Mouse (Mus musculus) MEL (cell line): ENCODE results near the gene Smurf2. TPM values are rescaled to one million over a fixed set of nuclear protein-coding genes. Genes with fewer than 3 reads are reported as not detected.

Experiments
- DNase-seq: peaks from one replicate; pipeline ENCODE4 v3.0.0; 2011; ENCODE audit warnings: low read depth, low spot score
- H3K27ac ChIP-seq: 2 replicates; pipeline ENCODE4 v1.5.1; 2012; ENCODE audit warnings: low read depth, mild to moderate bottlenecking, control low read depth, low read length, moderate library complexity; ENCODE audit not compliant: control insufficient read depth
- H3K27me3 ChIP-seq, 2 experiments: fragments of 150-350 bp in 1 of 2; sonication (generic) in 1 of 2; 2 replicates each; pipeline ENCODE4 v1.6.1; 2012; ENCODE audit warnings: low read length in 2 of 2, mild to moderate bottlenecking in 2 of 2, improper control_type of control experiment in 1 of 2, moderate library complexity in 1 of 2; ENCODE audit not compliant: insufficient read depth in 2 of 2, control insufficient read depth in 1 of 2
- H3K36me3 ChIP-seq, 2 experiments: 2 replicates each; pipeline ENCODE4 v1.6.1; 2012 to 2014; ENCODE audit warnings: low read length in 2 of 2, improper control_type of control experiment in 1 of 2, inconsistent platforms in 1 of 2, mild to moderate bottlenecking in 1 of 2; ENCODE audit not compliant: insufficient read depth in 2 of 2, control insufficient read depth in 1 of 2
- H3K4me1 ChIP-seq, 2 experiments: fragments of 150-350 bp in 1 of 2; sonication (generic) in 1 of 2; 2 replicates each; pipeline ENCODE4 v1.6.1; 2012; ENCODE audit warnings: low read length in 2 of 2, improper control_type of control experiment in 1 of 2, mild to moderate bottlenecking in 1 of 2; ENCODE audit not compliant: insufficient read depth in 2 of 2, control insufficient read depth in 1 of 2
- H3K4me3 ChIP-seq, 2 experiments: fragments of 150-350 bp in 1 of 2; sonication (generic) in 1 of 2; 2 replicates each; pipeline ENCODE4 v1.5.1; 2012; ENCODE audit warnings: low read depth in 2 of 2, low read length in 2 of 2, mild to moderate bottlenecking in 2 of 2, moderate library complexity in 2 of 2, control low read depth in 1 of 2, improper control_type of control experiment in 1 of 2; ENCODE audit not compliant: control insufficient read depth in 1 of 2, insufficient read depth in 1 of 2
- H3K79me2 ChIP-seq: 2 replicates; pipeline ENCODE4 v1.6.1; 2012; ENCODE audit warnings: mild to moderate bottlenecking, low read length, moderate library complexity; ENCODE audit not compliant: control insufficient read depth, poor library complexity, insufficient read depth
- H3K9ac ChIP-seq: 2 replicates; pipeline ENCODE4 v1.6.1; 2012; ENCODE audit warnings: low read depth, mild to moderate bottlenecking, control low read depth, low read length, moderate library complexity; ENCODE audit not compliant: control insufficient read depth, poor library complexity, severe bottlenecking
- H3K9me3 ChIP-seq: fragments of 150-350 bp; sonication (generic); replicated peaks from 2 replicates; pipeline ENCODE4 v1.6.1; 2012; ENCODE audit warnings: mild to moderate bottlenecking, low read length, improper control_type of control experiment, moderate library complexity; ENCODE audit not compliant: insufficient read depth
- BHLHE40 ChIP-seq: IDR thresholded peaks from 2 replicates; pipeline ENCODE4 v1.6.1; 2012; ENCODE audit warnings: low read depth, mild to moderate bottlenecking, inconsistent platforms, low read length, improper control_type of control experiment, borderline replicate concordance
- CHD1 ChIP-seq: IDR thresholded peaks from 2 replicates; pipeline ENCODE4 v1.6.1; 2012; ENCODE audit warnings: low read depth, mild to moderate bottlenecking, inconsistent platforms, low read length, improper control_type of control experiment
- CHD2 ChIP-seq: IDR thresholded peaks from 2 replicates; pipeline ENCODE4 v1.6.1; 2011; ENCODE audit warnings: low read length, improper control_type of control experiment
- E2F4 ChIP-seq: IDR thresholded peaks from 2 replicates; pipeline ENCODE4 v1.6.1; 2011; ENCODE audit warnings: low read depth, low read length, improper control_type of control experiment, borderline replicate concordance
- ETS1 ChIP-seq: IDR thresholded peaks from 2 replicates; pipeline ENCODE4 v1.6.1; 2012; ENCODE audit warnings: low read depth, mild to moderate bottlenecking, inconsistent platforms, low read length, improper control_type of control experiment, moderate library complexity
- GABPA ChIP-seq: IDR thresholded peaks from 2 replicates; pipeline ENCODE4 v1.6.1; 2012; ENCODE audit warnings: low read depth, mild to moderate bottlenecking, inconsistent platforms, low read length, improper control_type of control experiment, moderate library complexity
- JUND ChIP-seq: IDR thresholded peaks from 2 replicates; pipeline ENCODE4 v1.6.1; 2011; ENCODE audit warnings: low read depth, mild to moderate bottlenecking, improper control_type of control experiment, low read length
- MAX ChIP-seq: IDR thresholded peaks from 2 replicates; pipeline ENCODE4 v1.6.1; 2011; ENCODE audit warnings: low read length, improper control_type of control experiment
- MEF2A ChIP-seq: IDR thresholded peaks from 2 replicates; pipeline ENCODE4 v1.6.1; 2014; ENCODE audit warnings: low read depth, mild to moderate bottlenecking, inconsistent platforms, low read length, improper control_type of control experiment; ENCODE audit not compliant: poor library complexity, insufficient replicate concordance, severe bottlenecking; ENCODE audit errors: extremely low read depth
- MYB ChIP-seq: IDR thresholded peaks from 2 replicates; pipeline ENCODE4 v1.6.1; 2011; ENCODE audit warnings: mild to moderate bottlenecking, low read depth, low read length, improper control_type of control experiment
- MYC ChIP-seq: IDR thresholded peaks from 2 replicates; pipeline ENCODE4 v1.6.1; 2011; ENCODE audit warnings: low read depth, mild to moderate bottlenecking, low read length, improper control_type of control experiment, moderate library complexity
- NELFE ChIP-seq: IDR thresholded peaks from 2 replicates; pipeline ENCODE4 v1.6.1; 2011; ENCODE audit warnings: low read depth, low read length, improper control_type of control experiment
- NRF1 ChIP-seq: IDR thresholded peaks from 2 replicates; pipeline ENCODE4 v1.6.1; 2014; ENCODE audit warnings: low read depth, mild to moderate bottlenecking, inconsistent platforms, low read length, improper control_type of control experiment, moderate library complexity; ENCODE audit not compliant: poor library complexity, insufficient read depth, severe bottlenecking
- POLR2A ChIP-seq, 2 experiments: IDR thresholded peaks; 2 replicates each; pipeline ENCODE4 v1.6.1; 2011 to 2012; ENCODE audit warnings: low read length in 2 of 2, mild to moderate bottlenecking in 2 of 2, control low read depth in 1 of 2, improper control_type of control experiment in 1 of 2, low read depth in 1 of 2, moderate library complexity in 1 of 2; ENCODE audit not compliant: control insufficient read depth in 1 of 2, insufficient read depth in 1 of 2, poor library complexity in 1 of 2
- POLR2AphosphoS2 ChIP-seq: IDR thresholded peaks from 2 replicates; pipeline ENCODE4 v1.6.1; 2011; ENCODE audit warnings: low read length, improper control_type of control experiment
- RAD21 ChIP-seq: IDR thresholded peaks from 2 replicates; pipeline ENCODE4 v1.6.1; 2011; ENCODE audit warnings: mild to moderate bottlenecking, low read depth, low read length, improper control_type of control experiment
- SMC3 ChIP-seq: IDR thresholded peaks from 2 replicates; pipeline ENCODE4 v1.6.1; 2011; ENCODE audit warnings: low read depth, low read length, improper control_type of control experiment
- TBP ChIP-seq: IDR thresholded peaks from 2 replicates; pipeline ENCODE4 v1.8.0; 2011; ENCODE audit warnings: low read depth, low read length, improper control_type of control experiment
- UBTF ChIP-seq: IDR thresholded peaks from 2 replicates; pipeline ENCODE4 v1.6.1; 2012; ENCODE audit warnings: low read depth, mild to moderate bottlenecking, inconsistent platforms, low read length, improper control_type of control experiment, moderate library complexity, borderline replicate concordance; ENCODE audit not compliant: insufficient read depth
- ZC3H11A ChIP-seq: IDR thresholded peaks from 2 replicates; pipeline ENCODE4 v1.6.1; 2012; ENCODE audit warnings: low read depth, mild to moderate bottlenecking, inconsistent platforms, low read length, improper control_type of control experiment
- ZKSCAN1 ChIP-seq: IDR thresholded peaks from 2 replicates; pipeline ENCODE4 v1.6.1; 2012; ENCODE audit warnings: low read depth, mild to moderate bottlenecking, inconsistent platforms, low read length, improper control_type of control experiment, moderate library complexity
- ZMIZ1 ChIP-seq: IDR thresholded peaks from 2 replicates; pipeline ENCODE4 v1.6.1; 2012; ENCODE audit warnings: low read depth, mild to moderate bottlenecking, inconsistent platforms, low read length, improper control_type of control experiment, moderate library complexity
- polyA plus RNA-seq, 2 experiments: library from polyadenylated mRNA; stranded (reverse) in 1 of 2; unstranded in 1 of 2; fragments of >175 nt in 1 of 2; fragments of >200 nt in 1 of 2; gene quantifications; 2 replicates each; pipeline versions ENCODE4 v1.2.1 to v1.2.4; 2012; ENCODE audit warnings: low replicate concordance in 2 of 2, low read depth in 1 of 2; ENCODE audit not compliant: insufficient read length in 2 of 2, insufficient read depth in 1 of 2, missing spikeins in 1 of 2
- total RNA-seq: library from RNA; depleted of rRNA; stranded (reverse); fragments of 300-350 nt; gene quantifications from 2 replicates; pipeline ENCODE4 v1.2.3, GENCODE M21; 2012

Gene Smurf2
- total and polyA plus RNA-seq, 3 experiments: 15.5 to 67.0 (median 17.5) TPM

DNA sequence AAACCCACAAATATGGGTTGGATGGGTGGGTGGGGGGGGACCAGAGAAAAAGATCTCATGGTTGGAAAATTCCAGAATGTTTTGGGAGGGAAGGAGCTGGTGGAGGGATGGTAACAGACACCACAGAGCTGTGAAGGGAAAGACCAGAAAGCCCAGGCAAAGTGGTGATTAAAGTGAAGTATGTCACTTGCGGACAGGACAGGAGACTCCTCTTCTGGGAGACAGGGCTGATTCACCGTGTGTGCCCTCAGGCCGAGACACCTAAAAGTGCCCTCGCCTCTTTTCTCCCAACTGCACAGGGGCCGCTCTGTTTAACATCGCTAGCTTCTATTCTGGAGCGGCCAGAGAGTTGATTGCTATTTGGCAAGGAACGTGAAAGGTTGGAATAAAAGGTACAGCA lies 34.1 kb upstream of the Smurf2 start:
- Histone ChIP-seq H3K4me1 (peaks cover 0 to 5% of the 10 kb centered on the region in 2 experiments; a peak in 1 of 4 replicates), H3K27ac (no peak overlapping the region), H3K36me3 (peaks cover 0 to 3% of the 10 kb centered on the region in 2 experiments; a peak in 1 of 4 replicates), H3K9me3 (no peaks in the 10 kb centered on the region), H3K79me2 (no peaks in the 10 kb centered on the region), H3K4me3 (no peak overlapping the region), H3K9ac (no peak overlapping the region), H3K27me3 (no peaks in the 10 kb centered on the region; a peak in 2 of 4 replicates)
- DNase-seq: no peak
- TF ChIP-seq RAD21 (no peak), ZC3H11A (no peak), ETS1 (no peak), ZMIZ1 (no peak), NRF1 (no peak)

DNA sequence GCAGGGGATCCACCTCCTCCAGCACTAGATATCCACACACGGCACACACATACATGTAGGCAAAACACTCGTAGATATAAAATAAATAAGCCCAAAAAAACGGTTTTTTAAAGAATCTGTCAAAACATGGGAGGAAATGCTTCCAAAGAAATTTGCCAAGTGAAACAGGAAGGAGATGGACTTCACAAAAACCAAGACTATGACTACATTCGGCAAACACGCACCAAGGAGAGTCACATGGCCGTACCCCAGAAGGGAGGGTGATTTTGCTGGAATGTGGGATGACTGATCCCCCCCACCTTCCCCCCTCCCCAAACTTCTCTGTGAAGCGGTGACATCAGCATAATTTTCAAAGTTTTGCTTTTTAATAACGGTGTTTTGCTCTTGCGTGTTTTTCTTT lies 33.6 kb upstream of the Smurf2 start:
- Histone ChIP-seq H3K27ac (no peak overlapping the region), H3K36me3 (peaks cover 0 to 3% of the 10 kb centered on the region in 2 experiments; a peak in 1 of 4 replicates), H3K27me3 (no peaks in the 10 kb centered on the region; a peak in 2 of 4 replicates), H3K4me3 (no peak overlapping the region), H3K79me2 (no peaks in the 10 kb centered on the region), H3K4me1 (peaks cover 0 to 5% of the 10 kb centered on the region in 2 experiments; a peak in 1 of 4 replicates), H3K9me3 (no peaks in the 10 kb centered on the region), H3K9ac (no peak overlapping the region)
- TF ChIP-seq MYB (no peak), ZKSCAN1 (no peak), MAX (no peak), E2F4 (no peak), MYC (no peak), MEF2A (no peak), CHD2 (no peak), SMC3 (no peak), CHD1 (no peak), POLR2A (IDR thresholded peaks at IDR 0.05; ENCODE audit: control insufficient read depth in 1 of 2, insufficient read depth in 1 of 2, low read depth in 1 of 2, low read length in 2 of 2, poor library complexity in 1 of 2) (no peak), NELFE (no peak), UBTF (no peak), TBP (no peak), BHLHE40 (no peak), GABPA (no peak), JUND (no peak), POLR2AphosphoS2 (no peak)
- no peak for DNase-seq
